Mouse (Mus musculus) intestine, postnatal 0 days (tissue): ENCODE results near the gene Tfdp1. TPM values are rescaled to one million over a fixed set of nuclear protein-coding genes. Genes with fewer than 3 reads are reported as not detected.

Source experiments
- ATAC-seq: fragments of 200-750 bp; cut with Nextera tagmentation; 2 replicates; pipeline ENCODE4 v1.8.0; 2017; ENCODE audit warnings: mild to moderate bottlenecking, moderate TSS enrichment, moderate library complexity
- H3K27ac ChIP-seq: fragments of 300-500 bp; sonication (generic); 2 replicates; pipeline ENCODE4 v1.5.1; 2014; ENCODE audit warnings: mild to moderate bottlenecking, low read depth, low read length, moderate library complexity
- H3K27me3 ChIP-seq: fragments of 300-500 bp; sonication (generic); replicated peaks from 2 replicates; pipeline ENCODE4 v1.6.1; 2014; ENCODE audit warnings: low read length, mixed read lengths; ENCODE audit not compliant: control insufficient read depth, insufficient read depth
- H3K36me3 ChIP-seq: fragments of 300-500 bp; sonication (generic); 2 replicates; pipeline ENCODE4 v1.6.1; 2014; ENCODE audit warnings: mild to moderate bottlenecking, moderate library complexity; ENCODE audit not compliant: control insufficient read depth, insufficient read depth
- H3K4me1 ChIP-seq: fragments of 300-500 bp; sonication (generic); replicated peaks from 2 replicates; pipeline ENCODE4 v1.6.1; 2014; ENCODE audit warnings: antibody characterized with exemption, low read length, mixed read lengths; ENCODE audit not compliant: control insufficient read depth, insufficient read depth
- H3K4me2 ChIP-seq: fragments of 300-500 bp; sonication (generic); replicated peaks from 2 replicates; pipeline ENCODE4 v1.6.1; 2014; ENCODE audit warnings: low read depth, mild to moderate bottlenecking, moderate library complexity
- H3K4me3 ChIP-seq: fragments of 300-500 bp; sonication (generic); 2 replicates; pipeline ENCODE4 v1.5.1; 2014; ENCODE audit warnings: low read depth, low read length
- H3K9ac ChIP-seq: fragments of 300-500 bp; sonication (generic); 2 replicates; pipeline ENCODE4 v1.6.1; 2014; ENCODE audit warnings: mild to moderate bottlenecking, low read depth, low read length
- H3K9me3 ChIP-seq: fragments of 300-500 bp; sonication (generic); 2 replicates; pipeline ENCODE4 v1.6.1; 2016; ENCODE audit warnings: mixed run types; ENCODE audit not compliant: control insufficient read depth
- CTCF ChIP-seq: sonication (generic); IDR thresholded peaks from 2 replicates; pipeline ENCODE4 v1.5.1; 2016; ENCODE audit warnings: low read depth, mild to moderate bottlenecking, control low read depth, antibody characterized with exemption, moderate library complexity
- WGBS: fragments of 180-500 bp; shearing (Covaris S2); extraction: QIAGEN DNeasy Blood & Tissue Kit; methylation state at CpG from one replicate; pipeline ENCODE4 v1.1.7; 2014; 5-methylcytosine and 5-hydroxymethylcytosine counted together
- polyA plus RNA-seq: library from polyadenylated mRNA; unstranded; fragments of >200 nt; fragmentation: Nextera tagmentation; extraction: Ambion mirVana; gene quantifications from 2 replicates; pipeline ENCODE4 v1.2.1, GENCODE M21; 2015

Tfdp1 gene
- polyA plus RNA-seq, 1 experiment from 2014 or later, result 50.3 TPM

GRCm38 (mm10) chr8:13305884-13306283 is 32.7 kb upstream of the Tfdp1 start:
- H3K36me3 ChIP-seq, result peaks cover 37% of the 10 kb centered on the region; the same call in 1 of the 2 replicates
- no peak overlapping the region for H3K27ac ChIP-seq
- no peaks in the 10 kb centered on the region for H3K27me3 ChIP-seq
- ATAC-seq, result no peak
- H3K4me2 ChIP-seq, result no peak overlapping the region
- 94% methylated on average over 4 of the region's 4 CpGs for WGBS
- TF ChIP-seq CTCF, result peak; percentile 21; the same call in 1 of the 2 replicates
- no peaks in the 10 kb centered on the region for H3K9me3 ChIP-seq
- H3K4me1 ChIP-seq, result no peaks in the 10 kb centered on the region
- H3K4me3 ChIP-seq, result no peak overlapping the region
- H3K9ac ChIP-seq, result no peak overlapping the region

GRCm38 (mm10) chr8:13306309-13306909 is 32.1 kb upstream of the Tfdp1 start:
- TF ChIP-seq CTCF, result no peak
- peak; percentile 42 for ATAC-seq
- Histone ChIP-seq H3K36me3 (peaks cover 37% of the 10 kb centered on the region; the same call in 1 of the 2 replicates), H3K27ac (no peak overlapping the region), H3K9me3 (no peaks in the 10 kb centered on the region), H3K27me3 (no peaks in the 10 kb centered on the region), H3K4me3 (no peak overlapping the region), H3K4me1 (no peaks in the 10 kb centered on the region), H3K9ac (no peak overlapping the region), H3K4me2 (no peak overlapping the region)
- 44% methylated on average over 7 of the region's 7 CpGs for WGBS

GRCm38 (mm10) chr8:13306916-13307315 is 31.6 kb upstream of the Tfdp1 start:
- H3K4me2 ChIP-seq, result no peak overlapping the region
- no peaks in the 10 kb centered on the region for H3K9me3 ChIP-seq
- H3K27me3 ChIP-seq, result no peaks in the 10 kb centered on the region
- ATAC-seq, result no peak
- no peak overlapping the region for H3K27ac ChIP-seq
- TF ChIP-seq CTCF, result no peak
- WGBS, result 85% methylated on average over 9 of the region's 9 CpGs
- peaks cover 37% of the 10 kb centered on the region; the same call in 1 of the 2 replicates for H3K36me3 ChIP-seq
- no peaks in the 10 kb centered on the region for H3K4me1 ChIP-seq
- H3K4me3 ChIP-seq, result no peak overlapping the region
- H3K9ac ChIP-seq, result no peak overlapping the region

- 75% methylated on average over 3 of the region's 3 CpGs for WGBS
- H3K27me3 ChIP-seq, result no peaks in the 10 kb centered on the region
- no peaks in the 10 kb centered on the region for H3K4me1 ChIP-seq
- H3K4me2 ChIP-seq, result no peak overlapping the region
- TF ChIP-seq CTCF, result no peak
- ATAC-seq, result no peak
- no peak overlapping the region for H3K4me3 ChIP-seq
- H3K36me3 ChIP-seq, result peaks cover 42% of the 10 kb centered on the region
- H3K9ac ChIP-seq, result no peak overlapping the region
- H3K27ac ChIP-seq, result no peak overlapping the region
- no peaks in the 10 kb centered on the region for H3K9me3 ChIP-seq
Observed at GRCm38 (mm10) chr8:13314922-13315321, 23.6 kb upstream of the Tfdp1 start.

GRCm38 (mm10) chr8:13316671-13317070 is 21.9 kb upstream of the Tfdp1 start:
- Histone ChIP-seq H3K4me1 (no peaks in the 10 kb centered on the region), H3K9ac (no peak overlapping the region), H3K27me3 (no peaks in the 10 kb centered on the region), H3K4me2 (no peak overlapping the region), H3K36me3 (peaks cover 45% of the 10 kb centered on the region), H3K4me3 (no peak overlapping the region), H3K27ac (no peak overlapping the region), H3K9me3 (no peaks in the 10 kb centered on the region)
- no peak for TF ChIP-seq CTCF
- WGBS, result 87% methylated on average over 10 of the region's 10 CpGs
- ATAC-seq, result no peak

GRCm38 (mm10) chr8:13326598-13326997 is 12.0 kb upstream of the Tfdp1 start:
- Histone ChIP-seq H3K9ac (no peak overlapping the region), H3K36me3 (no peaks in the 10 kb centered on the region; the same call in 1 of the 2 replicates), H3K4me3 (no peak overlapping the region), H3K27ac (peak overlapping the region; percentile 73), H3K4me1 (no peaks in the 10 kb centered on the region), H3K9me3 (no peaks in the 10 kb centered on the region), H3K4me2 (no peak overlapping the region; the same call in 1 of the 2 replicates), H3K27me3 (no peaks in the 10 kb centered on the region)
- TF ChIP-seq CTCF, result peak; percentile 82
- 15% methylated on average over 5 of the region's 5 CpGs for WGBS
- ATAC-seq, result peak; percentile 94
